Mouse (Mus musculus) midbrain, embryonic 16.5 days (tissue): ENCODE measurements around the gene Phf1. TPM values are rescaled to one million over a fixed set of nuclear protein-coding genes. Genes with fewer than 3 reads are reported as not detected.
A peak's percentile ranks its signal among the peaks of the same experiment; 100 is the strongest.

ENCODE experiments used
- ATAC-seq: fragments of 200-750 bp; cut with Nextera tagmentation; 2 replicates; pipeline ENCODE4 v1.8.0; 2017; ENCODE audit warnings: moderate TSS enrichment
- H3K27ac ChIP-seq: fragments of 300-500 bp; sonication (generic); 2 replicates; pipeline ENCODE4 v1.5.1; 2014; ENCODE audit warnings: mild to moderate bottlenecking, low read length, mixed read lengths
- H3K27me3 ChIP-seq: fragments of 300-500 bp; sonication (generic); 2 replicates; pipeline ENCODE4 v1.6.1; 2014; ENCODE audit warnings: low read depth, low read length, mixed read lengths; ENCODE audit not compliant: control insufficient read depth, insufficient read depth
- H3K36me3 ChIP-seq: fragments of 300-500 bp; sonication (generic); 2 replicates; pipeline ENCODE4 v1.6.1; 2014; ENCODE audit warnings: mild to moderate bottlenecking, low read length, moderate library complexity, mixed read lengths; ENCODE audit not compliant: control insufficient read depth, insufficient read depth
- H3K4me1 ChIP-seq: fragments of 300-500 bp; sonication (generic); 2 replicates; pipeline ENCODE4 v1.6.1; 2014; ENCODE audit warnings: mild to moderate bottlenecking, low read length, mixed read lengths; ENCODE audit not compliant: control insufficient read depth, insufficient read depth
- H3K4me2 ChIP-seq: fragments of 300-500 bp; sonication (generic); 2 replicates; pipeline ENCODE4 v1.6.1; 2014; ENCODE audit warnings: mild to moderate bottlenecking, low read length, mixed read lengths
- H3K4me3 ChIP-seq: fragments of 300-500 bp; sonication (generic); 2 replicates; pipeline ENCODE4 v1.5.1; 2014; ENCODE audit warnings: low read depth, mild to moderate bottlenecking, low read length, moderate library complexity, mixed read lengths
- H3K9ac ChIP-seq: fragments of 300-500 bp; sonication (generic); 2 replicates; pipeline ENCODE4 v1.6.1; 2014; ENCODE audit warnings: low read depth, low read length, mixed read lengths
- H3K9me3 ChIP-seq: fragments of 300-500 bp; sonication (generic); replicated peaks from 2 replicates; pipeline ENCODE4 v1.6.1; 2014; ENCODE audit warnings: mild to moderate bottlenecking, low read length, mixed read lengths; ENCODE audit not compliant: control insufficient read depth, poor library complexity, severe bottlenecking
- WGBS: fragments of 180-500 bp; shearing (Covaris S2); extraction: QIAGEN DNeasy Blood & Tissue Kit; methylation state at CpG from one replicate; pipeline ENCODE4 v1.1.7; 2014; 5-methylcytosine and 5-hydroxymethylcytosine counted together
- polyA plus RNA-seq: library from polyadenylated mRNA; unstranded; fragments of >200 nt; fragmentation: Nextera tagmentation; extraction: Ambion mirVana; gene quantifications from 2 replicates; pipeline ENCODE4 v1.2.1, GENCODE M21; 2015

Phf1 gene
- polyA plus RNA-seq, 1 experiment from 2014 or later = 28.0 TPM

DNA sequence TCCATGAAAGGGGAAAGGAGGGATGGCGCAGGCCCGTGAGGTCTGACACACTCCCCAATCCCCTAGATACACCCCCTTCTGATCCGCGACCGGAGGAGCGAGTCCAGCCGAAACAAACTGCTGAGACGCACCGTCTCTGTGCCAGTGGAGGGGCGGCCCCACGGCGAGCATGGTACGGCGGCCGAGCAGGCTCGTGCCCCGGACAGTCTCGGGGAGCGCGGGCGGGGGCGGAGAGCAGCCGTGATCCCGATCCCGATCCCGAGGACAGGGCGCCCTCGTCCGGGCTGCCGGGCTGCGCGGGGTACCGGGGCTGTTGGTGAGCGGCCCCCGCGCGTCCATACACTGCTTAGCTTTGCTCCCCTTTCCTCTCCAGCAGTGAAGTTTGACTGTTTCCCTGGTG lies 13.7 kb downstream of the Phf1 start:
- H3K9ac ChIP-seq = peak overlapping the region; percentile 69
- H3K27me3 ChIP-seq = no peaks in the 10 kb centered on the region
- ATAC-seq = 0 out of 2 replicates have a peak, but pooled peaks have one; percentile 4
- peaks cover 62% of the 10 kb centered on the region for H3K4me1 ChIP-seq
- no peaks in the 10 kb centered on the region for H3K9me3 ChIP-seq
- H3K4me2 ChIP-seq = peak overlapping the region; percentile 77
- WGBS = 1% methylated on average over 35 of the region's 37 CpGs
- no peaks in the 10 kb centered on the region for H3K36me3 ChIP-seq
- peak overlapping the region; percentile 77 for H3K27ac ChIP-seq
- H3K4me3 ChIP-seq = peak overlapping the region; percentile 37

DNA sequence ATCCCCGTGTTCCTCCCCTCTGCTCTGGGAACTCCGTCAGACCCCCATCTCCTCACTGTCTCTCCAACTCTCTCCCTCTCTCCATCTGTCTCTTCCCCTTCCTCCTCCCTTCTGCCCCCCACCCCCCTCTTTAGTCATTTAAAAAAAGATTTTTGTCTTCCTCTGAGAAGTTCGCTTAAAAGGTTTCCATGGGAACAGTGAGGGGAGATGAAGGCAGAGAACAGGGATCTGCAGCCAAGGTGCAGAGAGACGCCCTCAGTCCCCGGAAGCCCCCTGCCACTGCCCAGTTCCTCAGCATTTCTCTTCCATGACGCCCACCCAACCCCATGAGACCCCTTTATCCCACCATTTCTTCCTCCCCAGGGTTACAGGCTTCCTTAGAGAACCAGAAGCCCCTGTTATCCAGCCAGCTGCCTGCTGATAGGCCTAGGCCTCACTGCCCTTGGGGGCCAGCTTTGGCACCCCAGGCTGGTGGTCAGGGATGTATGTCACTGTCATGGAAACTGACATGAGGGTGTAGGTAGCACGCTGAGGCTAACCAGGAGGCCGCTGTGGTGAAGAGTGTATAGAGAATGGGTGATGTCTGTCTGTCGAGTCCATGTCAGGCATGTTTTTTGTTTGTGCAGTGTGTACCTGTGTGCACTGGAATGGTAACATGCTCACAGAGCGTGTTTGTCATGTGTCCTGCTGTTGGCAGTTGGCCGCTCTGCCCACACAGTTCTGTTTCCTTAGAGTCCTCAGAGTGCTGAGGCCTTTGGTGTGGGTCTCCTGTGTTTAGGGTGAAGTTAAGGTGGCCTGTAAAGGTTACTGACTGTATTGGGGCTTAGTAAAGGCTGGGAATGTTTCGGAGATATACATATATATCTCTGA lies 14.6 kb downstream of the Phf1 start:
- Histone ChIP-seq H3K4me2 (peak overlapping the region; percentile 77), H3K9me3 (no peaks in the 10 kb centered on the region), H3K4me1 (peaks cover 66% of the 10 kb centered on the region), H3K27me3 (no peaks in the 10 kb centered on the region), H3K27ac (peak overlapping the region; percentile 77), H3K36me3 (no peaks in the 10 kb centered on the region), H3K4me3 (peak overlapping the region; percentile 37), H3K9ac (peak overlapping the region; percentile 69)
- ATAC-seq = no peak
- WGBS = 17% methylated on average over 12 of the region's 12 CpGs

DNA sequence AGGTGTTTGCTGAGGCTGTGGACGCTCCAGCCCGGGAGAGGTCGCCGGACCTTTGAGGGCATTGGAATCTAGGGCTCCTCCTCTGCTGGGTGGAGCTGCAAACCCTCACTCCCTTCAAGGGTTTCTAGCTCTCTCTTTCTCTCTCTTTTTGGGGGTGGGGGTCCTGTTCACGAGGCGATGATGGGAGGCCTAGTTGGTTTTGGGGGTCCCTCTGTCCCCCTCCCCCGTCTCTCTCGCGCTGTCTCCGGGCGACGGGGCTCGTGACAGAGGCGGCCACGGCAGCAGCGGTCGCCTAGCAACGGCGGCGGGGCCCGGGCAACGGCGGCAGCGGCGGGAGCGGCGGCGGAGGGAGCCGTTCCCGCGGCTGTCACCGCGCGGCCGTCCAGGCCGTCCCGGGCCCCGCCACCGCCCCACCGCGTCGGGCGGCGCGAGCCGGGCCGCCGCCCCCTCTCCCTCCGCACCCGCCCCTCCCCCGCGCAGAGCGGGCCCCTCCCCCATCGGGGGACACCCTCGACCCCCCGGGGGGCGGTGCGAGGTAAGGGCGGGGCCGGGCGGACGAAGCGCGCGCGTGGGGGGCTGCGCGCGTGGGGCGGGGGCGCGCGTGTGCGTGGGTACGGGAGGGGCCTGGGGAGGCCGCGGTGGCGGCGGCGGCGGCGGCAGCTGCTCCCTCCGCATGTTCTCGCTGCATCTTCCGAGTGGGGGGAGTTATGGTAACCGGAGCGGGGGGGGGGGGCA lies 15.6 kb downstream of the Phf1 start:
- 0% methylated on average over 40 of the region's 87 CpGs for WGBS
- Histone ChIP-seq H3K4me1 (peaks cover 71% of the 10 kb centered on the region), H3K27ac (peak overlapping the region; percentile 93), H3K9me3 (no peaks in the 10 kb centered on the region), H3K27me3 (no peaks in the 10 kb centered on the region), H3K4me3 (peak overlapping the region; percentile 78), H3K4me2 (peak overlapping the region; percentile 91), H3K9ac (peak overlapping the region; percentile 85), H3K36me3 (no peaks in the 10 kb centered on the region)
- no peak for ATAC-seq

DNA sequence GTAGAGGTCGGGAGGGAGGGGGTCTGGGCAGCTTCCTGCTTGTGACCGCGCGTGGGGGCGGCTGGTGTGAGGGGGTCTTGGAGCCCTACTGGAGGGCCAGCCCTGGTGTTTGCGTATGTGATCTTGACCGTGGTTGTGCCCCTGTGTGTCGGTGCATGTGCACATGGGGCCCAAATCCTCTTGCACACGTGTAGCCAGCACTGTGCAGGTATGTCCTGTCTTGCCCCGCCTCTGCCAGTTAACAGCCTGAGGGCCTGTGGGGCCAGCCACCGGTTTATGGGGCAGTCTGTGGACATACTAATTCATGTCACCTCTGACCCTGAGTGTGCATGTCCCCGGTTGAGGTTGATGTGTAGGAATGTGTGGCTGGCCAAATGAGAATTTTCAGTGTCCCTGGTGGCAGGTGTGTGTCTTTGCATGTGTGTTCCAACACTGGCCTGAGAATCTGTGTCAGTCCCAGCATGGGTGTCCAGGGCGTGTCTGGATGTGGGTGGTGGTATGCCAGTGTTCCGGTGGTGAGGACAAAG lies 16.3 kb downstream of the Phf1 start:
- 5% methylated on average over 13 of the region's 14 CpGs for WGBS
- Histone ChIP-seq H3K27ac (peak overlapping the region; percentile 93), H3K4me1 (peaks cover 74% of the 10 kb centered on the region), H3K9ac (peak overlapping the region; percentile 85), H3K36me3 (no peaks in the 10 kb centered on the region), H3K27me3 (no peaks in the 10 kb centered on the region), H3K9me3 (no peaks in the 10 kb centered on the region), H3K4me3 (peak overlapping the region; percentile 78), H3K4me2 (peak overlapping the region; percentile 91)
- peak; percentile 16 for ATAC-seq

DNA sequence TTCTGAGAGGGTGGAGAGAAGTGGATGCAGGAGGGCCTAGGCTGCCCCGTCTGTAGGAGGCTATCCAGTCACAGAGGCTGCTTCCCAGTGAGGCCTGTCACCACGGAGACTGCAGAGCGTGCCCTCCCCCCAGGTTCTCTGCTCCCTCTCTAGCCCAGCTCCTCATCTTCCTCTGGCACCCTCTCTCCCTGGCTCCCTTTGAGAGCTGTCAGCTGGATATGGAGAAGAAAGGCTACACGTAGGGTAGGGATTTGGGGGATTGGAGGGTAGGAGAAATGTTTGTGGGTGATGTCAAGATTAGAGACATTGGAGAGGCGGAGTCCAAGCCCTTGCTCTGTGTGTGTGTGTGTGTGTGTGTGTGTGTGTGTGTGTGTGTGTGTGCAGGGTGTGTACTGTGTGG lies 17.0 kb downstream of the Phf1 start:
- Histone ChIP-seq H3K9me3 (no peaks in the 10 kb centered on the region), H3K36me3 (peaks cover 1% of the 10 kb centered on the region), H3K27ac (peak overlapping the region; percentile 93; the same call in 1 of the 2 replicates), H3K4me1 (peaks cover 75% of the 10 kb centered on the region), H3K4me2 (peak overlapping the region; percentile 91), H3K4me3 (peak overlapping the region; percentile 78), H3K9ac (peak overlapping the region; percentile 85), H3K27me3 (no peaks in the 10 kb centered on the region)
- no peak for ATAC-seq
- WGBS = 26% methylated on average over 5 of the region's 5 CpGs

DNA sequence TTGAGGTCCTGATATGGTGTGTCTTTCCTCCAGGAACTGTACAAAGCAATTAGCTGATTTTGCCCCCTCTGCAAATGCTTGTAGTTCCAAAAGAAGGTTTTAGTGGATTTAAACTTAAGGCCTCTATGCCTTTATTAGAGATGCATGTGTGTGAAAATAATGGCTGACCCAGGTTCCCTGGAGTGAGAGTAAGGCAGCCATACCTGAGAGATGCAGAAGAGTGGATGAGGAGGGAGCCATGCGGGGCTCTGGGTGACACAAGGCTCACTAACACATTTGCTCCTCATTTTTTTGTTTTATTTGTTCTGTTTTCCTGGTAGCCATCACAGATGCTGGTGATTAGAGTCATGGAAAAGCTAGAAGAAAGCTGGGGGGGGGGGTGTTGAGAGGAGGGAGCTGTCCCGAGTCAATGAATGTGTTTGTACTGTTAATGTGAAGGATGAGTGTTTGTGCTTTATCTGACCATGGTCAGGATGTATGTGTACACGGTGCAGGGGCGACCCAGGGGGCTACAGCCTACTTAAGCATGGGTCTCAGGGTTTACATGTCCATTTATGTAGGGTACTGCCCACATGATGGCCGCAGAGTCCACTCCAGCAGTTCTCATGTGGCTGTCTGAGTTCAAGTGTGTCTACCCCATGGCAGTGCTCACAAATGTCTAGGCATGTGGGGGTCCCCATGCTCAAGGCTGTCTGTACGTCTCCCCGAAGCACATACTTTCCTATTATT lies 17.9 kb downstream of the Phf1 start:
- no peaks in the 10 kb centered on the region for H3K27me3 ChIP-seq
- H3K4me3 ChIP-seq = peak overlapping the region; percentile 43
- peak overlapping the region; percentile 85 for H3K9ac ChIP-seq
- ATAC-seq = no peak
- peaks cover 10% of the 10 kb centered on the region for H3K36me3 ChIP-seq
- H3K4me1 ChIP-seq = peaks cover 72% of the 10 kb centered on the region
- peak overlapping the region; percentile 91 for H3K4me2 ChIP-seq
- peak overlapping the region; percentile 71 for H3K27ac ChIP-seq
- 24% methylated on average over 7 of the region's 7 CpGs for WGBS
- no peaks in the 10 kb centered on the region for H3K9me3 ChIP-seq

DNA sequence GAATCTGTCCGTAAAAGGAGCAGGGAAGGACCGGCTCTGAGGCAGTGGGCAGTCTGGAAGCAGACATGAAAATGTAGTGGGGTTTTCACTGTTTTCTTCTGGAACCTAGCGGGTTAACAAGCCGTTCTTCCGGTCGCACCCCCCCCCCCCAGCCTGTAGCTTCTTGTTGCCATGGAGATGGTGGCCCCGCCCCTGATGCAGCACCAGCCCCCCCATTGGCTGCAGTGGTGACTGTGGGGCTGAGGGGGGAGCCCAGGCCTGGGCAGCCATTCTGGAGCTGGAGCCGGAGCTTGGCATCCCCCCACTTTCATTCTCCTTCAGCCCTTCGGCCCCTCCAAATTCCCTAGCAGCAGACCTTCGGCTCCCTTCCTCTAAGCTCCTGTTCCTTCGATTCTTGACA lies 18.6 kb downstream of the Phf1 start:
- H3K36me3 ChIP-seq = peaks cover 12% of the 10 kb centered on the region
- H3K9ac ChIP-seq = peak overlapping the region; percentile 85
- peak overlapping the region; percentile 43 for H3K4me3 ChIP-seq
- H3K4me2 ChIP-seq = peak overlapping the region; percentile 91
- WGBS = under 1% methylated on average over 10 of the region's 11 CpGs
- ATAC-seq = peak; percentile 47
- peaks cover 65% of the 10 kb centered on the region for H3K4me1 ChIP-seq
- H3K27me3 ChIP-seq = no peaks in the 10 kb centered on the region
- no peaks in the 10 kb centered on the region for H3K9me3 ChIP-seq
- H3K27ac ChIP-seq = peak overlapping the region; percentile 71

DNA sequence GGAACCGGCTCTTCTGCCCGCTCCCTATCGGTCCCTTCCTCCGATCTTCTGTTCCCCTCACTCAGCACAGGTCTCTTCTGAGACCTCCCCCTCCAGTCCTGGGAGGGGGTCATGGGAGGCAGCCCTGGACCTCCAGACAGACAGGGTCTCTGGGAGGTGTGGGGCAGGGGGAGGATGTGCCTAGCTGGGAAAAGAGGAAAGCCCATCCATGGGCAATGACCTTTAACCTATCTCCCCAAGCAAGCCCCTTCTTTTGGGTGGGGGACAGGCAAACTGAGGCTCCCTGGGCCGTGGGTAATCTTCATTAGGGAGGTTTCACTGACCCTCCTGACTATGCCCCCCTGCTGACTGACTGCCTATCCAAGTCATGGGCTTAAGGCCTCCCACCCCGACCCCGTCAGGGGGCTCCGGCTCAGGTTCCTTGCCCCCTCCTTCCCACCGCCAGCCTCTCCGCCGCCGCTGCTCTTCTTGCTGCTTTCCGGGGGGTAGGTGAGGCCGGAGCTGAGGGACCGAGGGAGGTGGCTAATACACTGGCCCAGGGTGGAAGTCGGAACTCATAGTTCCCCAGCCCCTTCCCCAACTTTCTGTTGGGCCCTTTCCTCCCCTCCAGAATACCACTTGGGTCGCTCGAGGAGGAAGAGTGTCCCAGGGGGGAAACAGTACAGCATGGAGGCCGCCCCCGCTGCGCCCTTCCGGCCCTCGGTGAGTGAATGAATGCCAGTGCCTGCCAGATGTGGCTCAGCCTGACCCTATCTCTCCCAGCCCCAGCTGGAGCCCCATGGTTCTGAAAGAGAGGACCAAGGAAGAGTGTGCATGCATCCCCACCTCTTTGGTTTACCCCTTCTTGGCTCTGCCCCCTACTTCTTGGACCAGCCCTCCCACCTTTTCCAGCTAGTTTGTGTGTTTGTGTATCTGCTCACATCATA lies 19.4 kb downstream of the Phf1 start:
- Histone ChIP-seq H3K27me3 (no peaks in the 10 kb centered on the region), H3K9ac (peak overlapping the region; percentile 85), H3K4me2 (peak overlapping the region; percentile 91), H3K4me1 (peaks cover 57% of the 10 kb centered on the region), H3K9me3 (no peaks in the 10 kb centered on the region), H3K4me3 (peak overlapping the region; percentile 43), H3K36me3 (peaks cover 18% of the 10 kb centered on the region), H3K27ac (peak overlapping the region; percentile 71)
- under 1% methylated on average over 23 of the region's 23 CpGs for WGBS
- ATAC-seq = no peak; the same call in 1 of the 2 replicates
